Mouse (Mus musculus) ovary, adult 18-20 months (tissue): Measurements from ENCODE around the gene Gtf3c4.
A peak's percentile ranks its signal among the peaks of the same experiment; 100 is the strongest.

Source experiments
- DNase-seq: peaks from one replicate; pipeline ENCODE4 v3.0.0; 2022; ENCODE audit warnings: low spot score, mixed read lengths

Gtf3c4 gene

DNA sequence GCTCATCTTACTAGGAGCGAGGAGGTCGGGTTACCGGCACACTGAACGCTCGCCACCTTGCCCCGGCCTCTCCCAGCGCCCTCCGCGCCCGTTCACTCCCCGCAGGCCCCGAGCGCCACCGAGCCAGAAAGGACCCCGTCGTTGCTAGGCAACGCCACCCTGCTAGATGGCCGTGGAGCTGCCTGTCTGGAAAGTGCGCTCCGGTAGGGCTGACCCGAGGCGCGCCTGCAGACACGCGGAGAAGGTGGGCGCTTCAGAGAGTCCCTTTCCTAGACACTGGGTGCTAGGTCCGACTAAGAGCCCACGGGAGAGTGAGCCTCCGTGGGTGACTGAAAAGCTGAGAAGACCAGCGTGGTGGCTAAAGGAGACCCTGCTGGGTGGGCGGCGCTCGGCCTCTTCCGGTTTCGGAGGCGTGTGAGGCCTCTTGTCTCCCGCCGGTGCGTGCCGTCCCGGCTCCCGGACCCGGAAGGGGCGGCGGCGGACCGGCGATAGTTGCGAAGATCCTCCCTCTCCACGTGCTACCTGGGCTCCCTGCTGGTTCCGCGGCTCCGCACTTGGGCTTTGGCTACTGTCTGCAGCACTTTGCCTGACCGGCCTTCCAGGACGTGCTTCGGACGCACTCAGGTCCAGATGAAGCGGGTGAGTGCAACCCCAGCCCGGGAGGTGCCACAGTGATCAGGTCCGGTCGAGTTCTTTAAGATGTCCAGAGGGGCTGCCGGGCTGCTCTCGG, at the start of gene Gtf3c4, which contains the start of gene Ddx31:
Gene Gtf3c4 (minus strand): TSS at position 139 of the 730 bp plus-strand sequence.
Gene Ddx31 (plus strand): TSS at position 185 of the 730 bp plus-strand sequence.
- peak; percentile 86 for DNase-seq

DNA sequence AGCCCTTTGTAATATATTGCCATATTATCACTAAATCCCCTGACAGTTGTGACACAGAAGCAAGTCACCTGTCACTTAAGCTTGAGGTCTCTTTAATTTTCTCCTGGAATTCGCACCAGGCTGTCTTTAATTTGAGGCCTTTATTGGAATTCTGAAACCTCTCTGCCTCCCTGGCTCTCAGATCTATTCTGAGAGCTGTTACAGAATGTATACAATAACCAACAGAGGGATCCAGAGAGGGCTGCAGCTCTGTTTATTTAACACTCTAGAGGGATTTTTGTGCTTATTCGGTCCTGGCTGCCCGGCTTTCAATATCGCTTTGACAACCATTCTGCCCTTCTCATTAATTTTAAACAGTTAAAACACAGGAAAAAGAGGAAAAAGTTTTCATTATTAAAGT, 44.8 kb upstream of the Gtf3c4 start:
- no peak for DNase-seq

GRCm38 (mm10) chr2:28882826-28883485, 42.8 kb upstream of the Gtf3c4 start:
- DNase-seq: no peak

- DNase-seq: no peak
These were observed 41.9 kb upstream of the Gtf3c4 start for GRCm38 (mm10) chr2:28882047-28882446.

- DNase-seq: no peak
These were observed 41.1 kb upstream of the Gtf3c4 start for GRCm38 (mm10) chr2:28881275-28881674.

DNA sequence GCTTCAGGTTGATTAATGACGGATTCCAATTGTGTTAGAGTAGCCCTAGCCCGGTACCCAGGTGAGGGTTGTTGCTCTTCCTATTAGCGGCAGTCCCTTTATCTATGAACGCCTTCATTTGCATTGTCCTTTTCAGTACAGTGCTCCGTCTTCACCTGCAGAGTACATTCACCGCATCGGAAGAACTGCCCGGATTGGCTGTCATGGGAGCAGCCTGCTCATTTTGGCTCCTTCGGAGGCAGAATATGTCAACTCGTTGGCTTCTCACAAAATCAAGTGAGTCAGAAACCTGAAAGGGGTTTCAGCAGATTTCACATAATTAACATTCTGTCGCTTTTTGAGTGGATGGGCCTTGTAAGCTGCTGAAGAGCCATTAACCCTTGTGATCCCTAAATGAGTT, 35.4 kb upstream of the Gtf3c4 start:
- DNase-seq: no peak

DNA sequence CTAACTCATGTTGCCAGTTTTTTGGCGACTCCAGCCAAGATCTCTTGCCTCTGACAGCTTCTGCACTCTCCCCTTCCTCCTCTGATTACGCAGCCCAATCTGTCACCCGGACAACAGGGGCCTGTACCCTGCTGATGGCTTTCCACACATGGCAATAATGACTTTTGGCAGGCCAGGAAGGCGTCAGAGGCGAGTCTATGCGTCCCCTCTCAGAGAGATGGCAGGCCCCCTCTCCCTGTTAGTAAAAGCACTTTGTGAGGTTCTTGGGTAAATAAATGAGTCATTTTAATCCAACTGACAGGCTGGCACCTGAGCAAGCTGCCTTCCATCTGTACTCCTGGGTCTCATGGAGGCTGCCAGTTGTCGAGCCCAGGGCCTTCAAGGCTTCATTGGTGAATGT, 27.3 kb upstream of the Gtf3c4 start:
- DNase-seq: no peak

DNA sequence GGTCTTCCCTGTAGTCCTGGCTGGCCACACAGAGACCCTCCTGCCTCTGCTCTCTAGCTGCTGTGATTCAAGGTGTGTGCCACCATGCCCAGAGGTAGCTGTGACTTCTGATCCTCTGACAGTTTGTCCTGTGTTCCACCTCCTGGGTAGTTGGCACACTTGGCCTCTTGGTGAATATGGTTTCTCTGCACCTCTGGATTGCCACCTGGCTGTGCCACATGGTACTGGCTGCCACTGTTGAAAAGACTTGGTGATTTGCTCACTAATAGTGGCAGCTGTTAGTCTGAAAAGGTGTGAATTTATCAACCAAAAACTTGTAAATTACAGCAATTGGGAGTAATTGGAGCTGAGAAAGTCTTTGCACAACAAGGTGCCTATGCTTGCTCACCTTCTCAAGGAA, 23.7 kb upstream of the Gtf3c4 start:
- no peak for DNase-seq

GRCm38 (mm10) chr2:28860678-28861423, 20.7 kb upstream of the Gtf3c4 start:
- DNase-seq: no peak

- DNase-seq: no peak
These were observed 19.1 kb upstream of the Gtf3c4 start for GRCm38 (mm10) chr2:28859303-28859702.

GRCm38 (mm10) chr2:28855773-28856172, 15.6 kb upstream of the Gtf3c4 start:
- DNase-seq: no peak

DNA sequence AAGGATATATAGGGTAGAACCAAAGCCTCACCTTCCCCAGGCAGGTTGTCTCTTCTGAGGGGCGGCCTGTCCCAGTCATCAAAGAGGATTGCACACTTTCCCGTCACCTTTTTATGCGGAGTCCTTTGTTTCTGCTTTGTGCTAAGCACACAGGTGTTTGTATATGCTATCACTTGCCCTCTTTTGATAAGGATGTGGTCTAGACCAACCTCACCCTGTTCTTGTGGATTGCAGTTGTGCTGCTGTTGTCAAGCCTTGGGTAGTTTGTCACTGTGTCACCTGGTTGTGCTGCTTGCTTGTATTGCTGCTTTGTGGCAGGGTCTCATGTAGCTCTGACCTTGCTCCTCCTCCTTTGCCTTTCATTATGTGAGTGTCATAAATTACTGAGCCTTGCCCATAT, 12.4 kb upstream of the Gtf3c4 start:
- DNase-seq: no peak

- no peak for DNase-seq
These were observed 8.7 kb upstream of the Gtf3c4 start for GRCm38 (mm10) chr2:28848879-28849278.

- no peak for DNase-seq
These were observed 1.9 kb upstream of the Gtf3c4 start for GRCm38 (mm10) chr2:28842042-28842441.

- DNase-seq: no peak
These were observed 499 bp downstream of the Gtf3c4 start for GRCm38 (mm10) chr2:28839501-28840221.

- DNase-seq: no peak
These were observed 3.8 kb downstream of the Gtf3c4 start for GRCm38 (mm10) chr2:28836181-28836940.

GRCm38 (mm10) chr2:28829265-28829664, 10.9 kb downstream of the Gtf3c4 start:
- no peak for DNase-seq

GRCm38 (mm10) chr2:28818866-28819265, 21.3 kb downstream of the Gtf3c4 start:
- DNase-seq: no peak

DNA sequence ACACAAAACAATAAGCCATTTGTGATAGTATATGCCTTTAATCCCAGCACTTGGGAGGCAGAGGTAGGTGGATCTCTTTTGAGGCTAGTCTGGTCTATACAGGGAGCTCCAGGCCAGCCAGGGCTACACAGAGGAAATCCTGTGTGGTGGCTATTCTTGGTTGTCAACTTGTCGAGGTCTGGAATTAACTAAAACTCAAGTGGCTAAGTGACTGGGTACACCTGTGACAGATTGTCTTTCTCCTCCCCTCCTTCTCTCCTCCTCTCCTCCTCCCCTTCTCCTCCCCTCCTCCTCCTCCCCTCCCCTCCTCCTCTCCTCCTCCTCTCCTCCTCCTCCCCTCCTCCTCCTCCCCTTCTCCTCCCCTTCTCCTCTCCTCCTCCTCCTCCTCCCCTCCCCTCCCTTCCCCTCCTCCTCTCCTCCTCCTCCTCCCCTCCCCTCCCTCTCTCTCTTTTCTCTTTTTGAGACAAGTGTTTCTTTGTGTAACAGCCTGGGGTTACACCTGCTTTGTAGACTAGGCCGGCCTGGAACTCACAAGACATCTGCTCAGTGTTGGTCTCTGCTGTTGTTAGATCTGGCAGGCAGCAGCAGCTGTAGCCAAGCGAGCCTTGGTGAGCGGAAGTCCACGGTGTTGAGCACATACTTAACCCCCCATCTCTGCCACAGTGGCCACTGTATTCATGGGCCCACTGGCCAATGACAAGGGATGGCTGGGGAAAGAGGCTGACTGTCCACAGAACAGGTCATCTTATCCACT, 29.7 kb downstream of the Gtf3c4 start:
- no peak for DNase-seq

- no peak for DNase-seq
These were observed 31.3 kb downstream of the Gtf3c4 start for GRCm38 (mm10) chr2:28808841-28809240.

GRCm38 (mm10) chr2:28803406-28803805, 36.8 kb downstream of the Gtf3c4 start:
- no peak for DNase-seq
